In the genomic region with DNA sequence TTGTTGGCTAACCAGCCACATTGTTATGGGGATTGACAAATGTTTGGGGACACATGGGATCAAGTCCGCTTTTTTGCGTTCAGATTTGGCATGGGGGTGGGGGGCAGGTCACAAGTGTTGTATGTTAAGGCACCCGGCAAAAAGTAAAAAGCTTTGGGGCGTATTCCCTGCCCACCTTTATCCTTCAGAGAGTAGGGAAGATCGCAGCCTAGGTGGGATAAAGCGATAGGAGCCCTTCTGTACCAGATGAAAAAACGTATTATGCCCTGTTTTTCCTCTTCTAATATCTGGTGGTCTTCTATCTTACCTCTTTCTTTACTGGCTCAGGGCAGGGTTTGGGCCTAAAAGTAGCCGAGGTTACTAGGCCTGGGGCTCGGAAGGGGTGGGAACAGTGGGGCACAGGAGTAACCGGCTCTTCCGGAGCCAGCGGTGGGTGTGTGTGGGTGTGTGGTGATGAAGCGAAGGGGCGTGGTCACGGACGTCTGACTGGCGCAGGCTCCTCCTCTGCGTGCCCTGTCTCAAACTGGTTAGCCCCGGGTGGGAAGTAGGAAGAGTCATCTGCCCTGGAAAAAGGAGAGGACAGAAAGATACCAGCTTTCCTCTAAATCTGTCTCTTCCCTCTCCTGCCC, we compare ENCODE assay signal across 8 mouse cellular contexts. TPM values are rescaled to one million over a fixed set of nuclear protein-coding genes. Genes with fewer than 3 reads are reported as not detected.
DNase-seq lines count a peak whose midpoint lies in the region; ATAC-seq lines count a peak whose summit lies in the region.

No protein-coding gene starts in this region.

- 0 out of 2 replicates have a peak overlapping the region, but pooled peaks have one; percentile 8 for H3K9ac ChIP-seq in limb, embryonic 13.5 days
- H3K9ac ChIP-seq in midbrain, embryonic 14.5 days (replicated peaks; ENCODE audit: low read length) = no peak overlapping the region

- H3K4me2 ChIP-seq in limb, embryonic 13.5 days (replicated peaks) = peak overlapping the region; percentile 90
- H3K4me2 ChIP-seq in midbrain, embryonic 14.5 days (ENCODE audit: low read length) = peak overlapping the region; percentile 91

- H3K4me1 ChIP-seq in limb, embryonic 13.5 days = peaks cover 60% of the 10 kb centered on the region
- peaks cover 36% of the 10 kb centered on the region for H3K4me1 ChIP-seq in midbrain, embryonic 14.5 days (ENCODE audit: control insufficient read depth, insufficient read depth, low read length)

- 16% methylated on average over 19 of the region's 19 CpGs for WGBS in limb, embryonic 13.5 days
- 10% methylated on average over 19 of the region's 19 CpGs for WGBS in midbrain, embryonic 14.5 days

- H3K9me3 ChIP-seq in limb, embryonic 13.5 days = no peaks in the 10 kb centered on the region
- H3K9me3 ChIP-seq in midbrain, embryonic 14.5 days (ENCODE audit: control insufficient read depth, low read length) = no peaks in the 10 kb centered on the region

- H3K4me3 ChIP-seq in limb, embryonic 13.5 days = peak overlapping the region; percentile 70
- H3K4me3 ChIP-seq in midbrain, embryonic 14.5 days (replicated peaks; ENCODE audit: low read depth, low read length) = peak overlapping the region; percentile 75

- peak overlapping the region; percentile 22; the same call in 1 of the 2 replicates for H3K27ac ChIP-seq in limb, embryonic 13.5 days
- H3K27ac ChIP-seq in midbrain, embryonic 14.5 days (replicated peaks; ENCODE audit: low read depth, low read length) = 0 out of 2 replicates have a peak overlapping the region, but pooled peaks have one; percentile 89

- peaks cover 11% of the 10 kb centered on the region for H3K36me3 ChIP-seq in limb, embryonic 13.5 days
- peaks cover 15% of the 10 kb centered on the region for H3K36me3 ChIP-seq in midbrain, embryonic 14.5 days (ENCODE audit: control insufficient read depth, insufficient read depth, low read length)

- ATAC-seq in frontal cortex, adult (ENCODE audit: low TSS enrichment) = no peak
- peak; percentile 59 for ATAC-seq in common myeloid progenitor, adult 5-6 weeks (replicated peaks; ENCODE audit: low read depth, poor library complexity, severe bottlenecking)
- ATAC-seq in inflammation-experienced regulatory T-cells, adult 6 months = peak; percentile 64
- peak; percentile 38; the same call in 1 of the 2 replicates for ATAC-seq in limb, embryonic 13.5 days (ENCODE audit: low FRiP score, low read depth)
- no peak; the same call in 1 of the 2 replicates for ATAC-seq in midbrain, embryonic 14.5 days (ENCODE audit: low FRiP score, low TSS enrichment)

- H3K27me3 ChIP-seq in limb, embryonic 13.5 days = no peaks in the 10 kb centered on the region
- H3K27me3 ChIP-seq in midbrain, embryonic 14.5 days (ENCODE audit: control insufficient read depth, insufficient read depth, low read length) = no peaks in the 10 kb centered on the region

- peak; percentile 62 to 63 for DNase-seq in frontal cortex, postnatal 10 days (ENCODE audit: low spot score in 2 of 2)
- DNase-seq in gastrocnemius, postnatal 10 days = peak; percentile 72
- peak; percentile 81 for DNase-seq in midbrain, embryonic 14.5 days
- DNase-seq in spleen, postnatal 14 days (ENCODE audit: low spot score in 2 of 2) = peak; percentile 90

RNA-seq across cellular contexts. Expression of gene Baz2a, which starts 3.1 kb away (rescaled TPM):
- 14.4 and 23.1 TPM in 2 replicates for total RNA-seq in common myeloid progenitor, adult 5-6 weeks (2017)
- total RNA-seq in gastrocnemius, postnatal 10 days (2021) = 10 to 100 TPM; 16.1 to 22.7 TPM
- 10 to 100 TPM; 37.9 to 63.7 (median 44.3) TPM for polyA plus RNA-seq in inflammation-experienced regulatory T-cells, adult 6 months (2017; shearing (Covaris generic))
- 9.0 and 10.5 TPM in 2 replicates for polyA plus RNA-seq in limb, embryonic 13.5 days (2015; fragmentation: Nextera tagmentation; extraction: Ambion mirVana)
- 14.8 and 19.4 TPM in 2 replicates for polyA plus RNA-seq in midbrain, embryonic 14.5 days (2014; fragmentation: Nextera tagmentation; extraction: Ambion mirVana)

RNA-seq across cellular contexts. Expression of gene Atp5b, which starts 11.4 kb away (rescaled TPM):
- total RNA-seq in common myeloid progenitor, adult 5-6 weeks (2017) = 2,255 and 2,427 TPM in 2 replicates
- 1,000 to 10,000 TPM; 3,585 to 4,036 TPM for total RNA-seq in gastrocnemius, postnatal 10 days (2021)
- polyA plus RNA-seq in inflammation-experienced regulatory T-cells, adult 6 months (2017; shearing (Covaris generic)) = 100 to 1,000 TPM; 459 to 529 (median 464) TPM
- 1,947 and 1,954 TPM in 2 replicates for polyA plus RNA-seq in limb, embryonic 13.5 days (2015; fragmentation: Nextera tagmentation; extraction: Ambion mirVana)
- polyA plus RNA-seq in midbrain, embryonic 14.5 days (2014; fragmentation: Nextera tagmentation; extraction: Ambion mirVana) = 1,898 and 2,035 TPM in 2 replicates

RNA-seq across cellular contexts. Expression of gene Ptges3, which starts 35.7 kb away (rescaled TPM):
- total RNA-seq in common myeloid progenitor, adult 5-6 weeks (2017) = 326 and 357 TPM in 2 replicates
- total RNA-seq in gastrocnemius, postnatal 10 days (2021) = 10 to 100 TPM; 76.1 to 84.5 TPM
- polyA plus RNA-seq in inflammation-experienced regulatory T-cells, adult 6 months (2017; shearing (Covaris generic)) = 100 to 1,000 TPM; 186 to 360 (median 347) TPM
- polyA plus RNA-seq in limb, embryonic 13.5 days (2015; fragmentation: Nextera tagmentation; extraction: Ambion mirVana) = 564 and 574 TPM in 2 replicates
- polyA plus RNA-seq in midbrain, embryonic 14.5 days (2014; fragmentation: Nextera tagmentation; extraction: Ambion mirVana) = 413 and 443 TPM in 2 replicates

RNA-seq across cellular contexts. Expression of gene Naca, which starts 59.1 kb away (rescaled TPM):
- 2,465 and 2,478 TPM in 2 replicates for total RNA-seq in common myeloid progenitor, adult 5-6 weeks (2017)
- 100 to 1,000 TPM; 517 to 566 TPM for total RNA-seq in gastrocnemius, postnatal 10 days (2021)
- 1,000 to 10,000 TPM in 2 of 3 experiments, 100 to 1,000 TPM in 1; 923 to 1,212 (median 1,047) TPM for polyA plus RNA-seq in inflammation-experienced regulatory T-cells, adult 6 months (2017; shearing (Covaris generic))
- polyA plus RNA-seq in limb, embryonic 13.5 days (2015; fragmentation: Nextera tagmentation; extraction: Ambion mirVana) = 797 and 826 TPM in 2 replicates
- polyA plus RNA-seq in midbrain, embryonic 14.5 days (2014; fragmentation: Nextera tagmentation; extraction: Ambion mirVana) = 627 and 634 TPM in 2 replicates

Comparison
In these comparisons a context has a peak if more than half of its experiments do, and no peak if none do; other contexts are left out.
1. ATAC-seq: peak in common myeloid progenitor, adult 5-6 weeks (single experiment), inflammation-experienced regulatory T-cells, adult 6 months (single experiment) and limb, embryonic 13.5 days (single experiment); none in frontal cortex, adult (single experiment) and midbrain, embryonic 14.5 days (single experiment).
2. Peak in every context shown above with its lines, with median percentiles within 50 percentile points of each other: DNase-seq.